Mouse (Mus musculus): ENCODE results near the gene Zfp85. TPM values are rescaled to one million over a fixed set of nuclear protein-coding genes. Genes with fewer than 3 reads are reported as not detected.
"Not testable (repeated sequence)": the region's sequence is repeated elsewhere in the genome, so short reads cannot be mapped to it uniquely, and the experiment has no call there.

Zfp85 gene
- total RNA-seq (2012; rRNA removed) (3.0 and 3.3 TPM in 2 replicates), total RNA-seq (2014; rRNA removed) (6.4 and 7.0 TPM in 2 replicates), polyA plus RNA-seq (2012; ENCODE audit: insufficient read length, low read depth) (2.7 and 3.1 TPM in 2 replicates)

GRCm38 (mm10) chr13:67754333-67755306, at the start of gene Zfp85:
Gene Zfp85 (minus strand): TSS chr13:67755228.
- in situ Hi-C loops (cut with MboI; ENCODE audit: low pct_ligation_motif_present, low pct_unique_long_range_greater_than_20kb, low sequenced_read_pairs), result no loop called here
- Histone ChIP-seq H3K27ac (ENCODE audit: insufficient read depth, low read depth) (peak within 1 kb of the TSS; percentile 41), H3K9me3 (replicated peaks; ENCODE audit: low read length) (no peaks in the 10 kb centered on the region), H3K27me3 (replicated peaks) (no peaks in the 10 kb centered on the region), H3K36me3 (replicated peaks in 1 of 2; ENCODE audit: control insufficient read depth in 1 of 2, insufficient read depth in 1 of 2, low read length in 1 of 2) (peaks cover 3 to 4% of the 10 kb centered on the region in 2 experiments), H3K79me2 (replicated peaks; ENCODE audit: control insufficient read depth, extremely low read depth, insufficient read depth, poor library complexity, severe bottlenecking) (no peaks in the 10 kb centered on the region; the same call in 1 of the 2 replicates), H3K9ac (ENCODE audit: insufficient read depth, low read depth) (peak within 1 kb of the TSS; percentile 45), H3K4me3 (replicated peaks in 1 of 3; ENCODE audit: low read depth in 2 of 3, low read length in 2 of 3, poor library complexity in 1 of 3) (peak within 1 kb of the TSS; percentile 67 to 71 (median 71)), H3K4me1 (ENCODE audit: control insufficient read depth in 1 of 2, insufficient read depth in 2 of 2) (peaks cover 0 to 8% of the 10 kb centered on the region in 2 experiments; a peak in 2 of 4 replicates), H3K4me2 (ENCODE audit: insufficient read depth, low read depth, poor library complexity, severe bottlenecking) (peak within 1 kb of the TSS; percentile 84)
- DNase-seq (ENCODE audit: extremely low read depth), result peak; percentile 61
- dilution Hi-C loops (cut with MboI; ENCODE audit: extremely low pct_ligation_motif_present, extremely low pct_unique_long_range_greater_than_20kb, low sequenced_read_pairs), result no loop called here
- TF ChIP-seq POLR2A (IDR thresholded peaks at IDR 0.05; ENCODE audit: low read depth, low read length), result peak; percentile 12; the same call in 1 of the 2 replicates
- TF ChIP-seq MAX (IDR thresholded peaks at IDR 0.05; ENCODE audit: low read length), result peak; percentile 47; the same call in 1 of the 2 replicates
- TF ChIP-seq ZMIZ1 (IDR thresholded peaks at IDR 0.05; ENCODE audit: low read depth, low read length), result no peak
- TF ChIP-seq NRF1 (IDR thresholded peaks at IDR 0.05; ENCODE audit: low read depth, low read length), result 0 out of 2 replicates have a peak, but pooled peaks have one; percentile 34
- no peak for TF ChIP-seq CHD1 (IDR thresholded peaks at IDR 0.05; ENCODE audit: low read depth, low read length)
- TF ChIP-seq CHD2 (IDR thresholded peaks at IDR 0.05; ENCODE audit: low read length), result peak; percentile 72
- peak; percentile 92; the same call in 1 of the 2 replicates for TF ChIP-seq KAT2A (IDR thresholded peaks at IDR 0.05; ENCODE audit: insufficient replicate concordance, low read length)
- no peak for TF ChIP-seq E2F4 (IDR thresholded peaks at IDR 0.05; ENCODE audit: insufficient replicate concordance, low read depth, low read length)
- TF ChIP-seq USF2 (conservative IDR thresholded peaks at IDR 0.05; ENCODE audit: low read depth, low read length), result no peak
- peak; percentile 52; the same call in 1 of the 2 replicates for TF ChIP-seq MAZ (IDR thresholded peaks at IDR 0.05; ENCODE audit: low read depth, low read length)
- no peak for TF ChIP-seq ZKSCAN1 (IDR thresholded peaks at IDR 0.05; ENCODE audit: borderline replicate concordance, low read depth, low read length)
- TF ChIP-seq SIN3A (IDR thresholded peaks at IDR 0.05; ENCODE audit: low read length), result peak; percentile 87; the same call in 1 of the 2 replicates
- peak; percentile 75 for TF ChIP-seq TBP (conservative IDR thresholded peaks at IDR 0.05; ENCODE audit: low read depth, low read length)
- TF ChIP-seq CTCF (conservative IDR thresholded peaks at IDR 0.05 in 1 of 2, IDR thresholded peaks at IDR 0.05 in 1 of 2; ENCODE audit: low read depth in 2 of 2, low read length in 2 of 2), result no peak
- TF ChIP-seq GABPA (IDR thresholded peaks at IDR 0.05; ENCODE audit: insufficient replicate concordance, low read depth, low read length), result peak; percentile 10; the same call in 1 of the 2 replicates
- peak; percentile 63 for TF ChIP-seq ZNF384 (IDR thresholded peaks at IDR 0.05; ENCODE audit: low read depth, low read length)
- peak; percentile 98 for TF ChIP-seq ELF1 (IDR thresholded peaks at IDR 0.05; ENCODE audit: low read depth, low read length)
- TF ChIP-seq HCFC1 (IDR thresholded peaks at IDR 0.05; ENCODE audit: low read depth, low read length), result peak; percentile 98
- no peak; the same call in 1 of the 2 replicates for TF ChIP-seq IRF4 (IDR thresholded peaks at IDR 0.05; ENCODE audit: low read depth, low read length)
- 0 out of 2 replicates have a peak, but pooled peaks have one; percentile 27 for TF ChIP-seq MEF2A (IDR thresholded peaks at IDR 0.05; ENCODE audit: borderline replicate concordance, low read depth, low read length)
- peak; percentile 77 for TF ChIP-seq MYC (IDR thresholded peaks at IDR 0.05; ENCODE audit: low read depth, low read length)
- TF ChIP-seq TCF12 (IDR thresholded peaks at IDR 0.05; ENCODE audit: low read depth, low read length), result peak; percentile 56; the same call in 1 of the 2 replicates
- no peak for TF ChIP-seq RAD21 (IDR thresholded peaks at IDR 0.05; ENCODE audit: low read depth, low read length)
- TF ChIP-seq MXI1 (IDR thresholded peaks at IDR 0.05; ENCODE audit: low read depth, low read length), result peak; percentile 20; the same call in 1 of the 2 replicates

GRCm38 (mm10) chr13:67799151-67799550, 44.1 kb upstream of the Zfp85 start:
- H3K27ac ChIP-seq (ENCODE audit: insufficient read depth, low read depth); dilution Hi-C loops (cut with MboI; ENCODE audit: extremely low pct_ligation_motif_present, extremely low pct_unique_long_range_greater_than_20kb, low sequenced_read_pairs); in situ Hi-C loops (cut with MboI; ENCODE audit: low pct_ligation_motif_present, low pct_unique_long_range_greater_than_20kb, low sequenced_read_pairs); H3K27me3 ChIP-seq (replicated peaks); DNase-seq (ENCODE audit: extremely low read depth); H3K9me3 ChIP-seq (replicated peaks; ENCODE audit: low read length); H3K4me1 ChIP-seq (ENCODE audit: control insufficient read depth in 1 of 2, insufficient read depth in 2 of 2); H3K36me3 ChIP-seq (replicated peaks in 1 of 2; ENCODE audit: control insufficient read depth in 1 of 2, insufficient read depth in 1 of 2, low read length in 1 of 2); H3K79me2 ChIP-seq (replicated peaks; ENCODE audit: control insufficient read depth, extremely low read depth, insufficient read depth, poor library complexity, severe bottlenecking); H3K9ac ChIP-seq (ENCODE audit: insufficient read depth, low read depth); H3K4me3 ChIP-seq (replicated peaks in 1 of 3; ENCODE audit: low read depth in 2 of 3, low read length in 2 of 3, poor library complexity in 1 of 3); H3K4me2 ChIP-seq (ENCODE audit: insufficient read depth, low read depth, poor library complexity, severe bottlenecking): not testable (repeated sequence)

Measured in CH12.LX (cell line).